Mouse (Mus musculus) ES-E14 (cell line): ENCODE data around the gene Inca1. TPM values are rescaled to one million over a fixed set of nuclear protein-coding genes. Genes with fewer than 3 reads are reported as not detected.

Experiments
- DNase-seq: peaks from one replicate; pipeline ENCODE4 v3.0.0-alpha.2; 2013; ENCODE audit warnings: low read depth, low spot score
- H3K27ac ChIP-seq: 2 replicates; pipeline ENCODE4 v1.5.1; 2012; ENCODE audit warnings: low read depth, mild to moderate bottlenecking, low read length, moderate library complexity, mixed read lengths; ENCODE audit not compliant: poor library complexity, insufficient read depth, severe bottlenecking
- H3K36me3 ChIP-seq: 2 replicates; pipeline ENCODE4 v1.6.1; 2012; ENCODE audit warnings: mild to moderate bottlenecking, low read length, moderate library complexity, mixed read lengths; ENCODE audit not compliant: control insufficient read depth, poor library complexity, insufficient read depth, severe bottlenecking
- H3K4me1 ChIP-seq, 2 experiments: fragments of 150-350 bp in 1 of 2; sonication (generic) in 1 of 2; 2 replicates each; pipeline ENCODE4 v1.6.1; 2012; ENCODE audit warnings: low read length in 2 of 2, mild to moderate bottlenecking in 1 of 2, mixed read lengths in 1 of 2; ENCODE audit not compliant: control insufficient read depth in 2 of 2, insufficient read depth in 2 of 2, poor library complexity in 1 of 2
- H3K4me3 ChIP-seq, 2 experiments: fragments of 150-350 bp in 1 of 2; sonication (generic) in 1 of 2; 2 replicates each; pipeline ENCODE4 v1.5.1; 2012; ENCODE audit warnings: low read length in 2 of 2, low read depth in 1 of 2, mild to moderate bottlenecking in 1 of 2, mixed read lengths in 1 of 2; ENCODE audit not compliant: insufficient read depth in 1 of 2, poor library complexity in 1 of 2, severe bottlenecking in 1 of 2
- H3K9ac ChIP-seq: 2 replicates; pipeline ENCODE4 v1.6.1; 2012; ENCODE audit warnings: low read depth, mild to moderate bottlenecking, low read length, mixed read lengths; ENCODE audit not compliant: poor library complexity, insufficient read depth, severe bottlenecking
- H3K9me3 ChIP-seq: fragments of 150-350 bp; sonication (generic); 2 replicates; pipeline ENCODE4 v1.6.1; 2012; ENCODE audit warnings: low read depth, mild to moderate bottlenecking, low read length; ENCODE audit not compliant: control insufficient read depth, insufficient read depth
- CHD2 ChIP-seq: IDR thresholded peaks from 2 replicates; pipeline ENCODE4 v1.6.1; 2014; ENCODE audit warnings: mild to moderate bottlenecking, low read depth, low read length, inconsistent platforms
- HCFC1 ChIP-seq: IDR thresholded peaks from 2 replicates; pipeline ENCODE4 v1.6.1; 2012; ENCODE audit warnings: low read length, inconsistent platforms, borderline replicate concordance; ENCODE audit not compliant: insufficient read depth
- MAFK ChIP-seq: IDR thresholded peaks from 2 replicates; pipeline ENCODE4 v1.6.1; 2014; ENCODE audit warnings: mild to moderate bottlenecking, low read depth, low read length, inconsistent platforms; ENCODE audit not compliant: insufficient read depth
- ZC3H11A ChIP-seq: IDR thresholded peaks from 2 replicates; pipeline ENCODE4 v1.6.1; 2012; ENCODE audit warnings: low read depth, mild to moderate bottlenecking, inconsistent platforms, low read length, borderline replicate concordance
- ZNF384 ChIP-seq: IDR thresholded peaks from 2 replicates; pipeline ENCODE4 v1.6.1; 2012; ENCODE audit warnings: low read depth, low read length, inconsistent platforms
- in situ Hi-C, 2 experiments: fragments of 600-800 bp; cut with MboI; formaldehyde crosslinking; loops; one replicate each; pipeline ENCODE4 v1.15.1; 2025; ENCODE audit warnings: low sequenced_read_pairs in 2 of 2, inconsistent platforms in 1 of 2; ENCODE audit not compliant: unreplicated experiment in 2 of 2
- total RNA-seq: library from RNA; depleted of rRNA; stranded (reverse); fragments of 300-350 nt; gene quantifications from 2 replicates; pipeline ENCODE4 v1.2.3, GENCODE M21; 2012

Inca1 gene
- total RNA-seq, 1 experiment = 1.2 TPM

DNA sequence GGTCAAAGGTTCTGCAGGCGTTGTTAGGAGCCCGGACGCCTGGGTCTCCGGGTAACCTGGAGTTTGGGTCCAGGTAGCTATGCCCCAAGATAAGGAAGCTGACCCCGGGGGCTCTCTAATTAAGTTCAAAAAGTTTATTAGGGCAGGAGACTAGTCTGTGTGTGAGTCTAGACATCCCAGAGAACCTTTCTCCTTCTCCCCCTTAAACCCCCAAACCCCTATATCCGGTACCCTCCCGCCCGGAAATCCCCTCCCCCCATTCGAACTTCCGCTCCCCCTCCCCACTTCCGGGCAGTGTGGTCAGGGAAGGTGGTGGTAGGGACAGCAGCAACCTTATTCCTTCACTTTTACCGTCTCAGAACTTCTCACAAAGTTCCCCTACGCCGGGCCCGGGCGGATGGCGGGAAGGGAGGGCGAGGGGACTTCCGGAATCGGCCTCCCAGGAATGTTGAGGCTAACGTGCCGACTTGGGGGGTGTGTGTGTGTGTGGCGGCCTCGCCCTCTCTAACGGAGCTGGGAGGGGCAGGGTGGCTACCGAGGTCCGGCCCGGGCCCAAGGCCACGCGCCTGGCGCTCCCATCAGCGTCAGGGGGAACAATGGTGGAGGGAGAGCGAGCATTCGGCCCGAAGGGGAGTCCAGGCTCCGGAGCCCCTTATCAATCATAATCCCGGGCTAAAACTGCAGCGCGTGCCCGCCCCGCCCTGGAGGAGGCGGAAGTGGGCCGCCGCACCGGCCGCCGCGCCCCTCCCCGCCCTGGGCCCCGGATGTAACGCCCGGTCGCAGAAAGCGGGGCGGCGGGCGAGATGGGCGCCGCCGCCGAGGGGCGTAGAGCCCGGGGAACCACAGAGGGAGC is 46.4 kb downstream of the Inca1 start:
- Histone ChIP-seq H3K4me1 (peaks cover 8 to 21% of the 10 kb centered on the region in 2 experiments; a peak in 3 of 4 replicates), H3K9ac (peak overlapping the region; percentile 99), H3K9me3 (no peaks in the 10 kb centered on the region), H3K4me3 (peak overlapping the region; percentile 89 to 98), H3K36me3 (peaks cover 44% of the 10 kb centered on the region), H3K27ac (peak overlapping the region; percentile 98)
- in situ Hi-C loops = no loop called here
- TF ChIP-seq CHD2 (no peak), ZNF384 (no peak)
- DNase-seq = no peak

- TF ChIP-seq HCFC1 = no peak
- TF ChIP-seq ZNF384 = no peak
- TF ChIP-seq CHD2 = no peak
- in situ Hi-C loops = no loop called here
- peak overlapping the region; percentile 99; the same call in 1 of the 2 replicates for H3K9ac ChIP-seq
- H3K4me3 ChIP-seq = peak overlapping the region; percentile 89 to 98
- H3K9me3 ChIP-seq = no peaks in the 10 kb centered on the region
- DNase-seq = no peak
- H3K4me1 ChIP-seq = peaks cover 5 to 15% of the 10 kb centered on the region in 2 experiments; a peak in 3 of 4 replicates
- H3K36me3 ChIP-seq = peaks cover 44% of the 10 kb centered on the region
- H3K27ac ChIP-seq = peak overlapping the region; percentile 98
Measured at GRCm38 (mm10) chr11:70652884-70653344, 47.0 kb downstream of the Inca1 start.

- no peak for DNase-seq
- H3K4me1 ChIP-seq = peaks cover 2 to 8% of the 10 kb centered on the region in 2 experiments; a peak in 2 of 4 replicates
- no peak for TF ChIP-seq ZC3H11A
- TF ChIP-seq CHD2 = peak; percentile 51; the same call in 1 of the 2 replicates
- TF ChIP-seq MAFK = no peak
- TF ChIP-seq ZNF384 = no peak
- TF ChIP-seq HCFC1 = no peak
- H3K9me3 ChIP-seq = no peaks in the 10 kb centered on the region
- peak overlapping the region; percentile 89 to 98 for H3K4me3 ChIP-seq
- H3K36me3 ChIP-seq = peaks cover 44% of the 10 kb centered on the region
- H3K27ac ChIP-seq = no peak overlapping the region
- in situ Hi-C loops = no loop called here
- peak overlapping the region; percentile 17; the same call in 1 of the 2 replicates for H3K9ac ChIP-seq
Measured at GRCm38 (mm10) chr11:70652029-70652883, 47.7 kb downstream of the Inca1 start.

DNA sequence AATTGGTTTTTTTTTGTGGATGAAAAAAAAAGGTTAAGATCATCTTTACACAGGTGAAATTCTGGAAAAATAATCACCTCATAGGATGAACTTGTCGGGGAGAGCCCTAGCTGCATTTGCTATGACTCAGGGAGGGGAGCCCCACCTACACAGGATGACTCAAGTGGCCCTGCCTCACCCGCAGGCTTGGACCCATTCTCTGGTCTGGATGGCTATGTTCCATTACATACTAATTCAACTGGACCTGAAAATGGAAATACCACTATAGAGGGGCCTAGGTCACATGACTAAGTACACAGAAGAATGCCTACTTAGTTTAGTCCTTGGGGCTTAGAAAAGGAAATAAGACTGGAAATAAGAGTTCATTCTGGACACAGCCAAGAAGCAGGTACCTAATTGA is 48.6 kb downstream of the Inca1 start:
- no peak for TF ChIP-seq ZC3H11A
- no peak for TF ChIP-seq MAFK
- TF ChIP-seq HCFC1 = no peak
- no peak for TF ChIP-seq ZNF384
- no peak for TF ChIP-seq CHD2
- no peaks in the 10 kb centered on the region for H3K9me3 ChIP-seq
- no peak overlapping the region for H3K9ac ChIP-seq
- no peak overlapping the region for H3K4me3 ChIP-seq
- peaks cover 0 to 2% of the 10 kb centered on the region in 2 experiments; a peak in 1 of 4 replicates for H3K4me1 ChIP-seq
- peaks cover 44% of the 10 kb centered on the region for H3K36me3 ChIP-seq
- DNase-seq = no peak
- in situ Hi-C loops = no loop called here
- H3K27ac ChIP-seq = no peak overlapping the region
